Mouse (Mus musculus): ENCODE results near the gene Col5a1.

Gene Col5a1

GRCm38 (mm10) chr2:27886608-27887460 is 609 bp downstream of the Col5a1 start:
- DNase-seq: peak; percentile 31

- DNase-seq: no peak
Measured at GRCm38 (mm10) chr2:27887461-27888264, 1.4 kb downstream of the Col5a1 start.

GRCm38 (mm10) chr2:27888603-27889545 is 2.6 kb downstream of the Col5a1 start:
- no peak for DNase-seq

- DNase-seq: no peak
Measured at GRCm38 (mm10) chr2:27891922-27892541, 5.8 kb downstream of the Col5a1 start.

GRCm38 (mm10) chr2:27893015-27893414 is 6.8 kb downstream of the Col5a1 start:
- no peak for DNase-seq

- DNase-seq: no peak
Measured at GRCm38 (mm10) chr2:27894986-27895385, 8.8 kb downstream of the Col5a1 start.

GRCm38 (mm10) chr2:27895648-27896047 is 9.4 kb downstream of the Col5a1 start:
- DNase-seq: no peak

- DNase-seq: no peak
Measured at GRCm38 (mm10) chr2:27897161-27897560, 10.9 kb downstream of the Col5a1 start.

- DNase-seq: no peak
Measured at GRCm38 (mm10) chr2:27899894-27900293, 13.7 kb downstream of the Col5a1 start.

GRCm38 (mm10) chr2:27901076-27901475 is 14.9 kb downstream of the Col5a1 start:
- DNase-seq: no peak

- DNase-seq: no peak
Measured at GRCm38 (mm10) chr2:27901525-27902245, 15.5 kb downstream of the Col5a1 start.

- no peak for DNase-seq
Measured at GRCm38 (mm10) chr2:27902318-27902717, 16.1 kb downstream of the Col5a1 start.

- no peak for DNase-seq
Measured at GRCm38 (mm10) chr2:27905411-27905810, 19.2 kb downstream of the Col5a1 start.

- no peak for DNase-seq
Measured at GRCm38 (mm10) chr2:27910501-27910900, 24.3 kb downstream of the Col5a1 start.

GRCm38 (mm10) chr2:27912546-27913275 is 26.5 kb downstream of the Col5a1 start:
- DNase-seq: no peak

- DNase-seq: no peak
Measured at GRCm38 (mm10) chr2:27915726-27916125, 29.5 kb downstream of the Col5a1 start.

GRCm38 (mm10) chr2:27916316-27916715 is 30.1 kb downstream of the Col5a1 start:
- no peak for DNase-seq

- no peak for DNase-seq
Measured at GRCm38 (mm10) chr2:27917177-27917576, 31.0 kb downstream of the Col5a1 start.

GRCm38 (mm10) chr2:27918106-27918505 is 31.9 kb downstream of the Col5a1 start:
- no peak for DNase-seq

- DNase-seq: no peak
Measured at GRCm38 (mm10) chr2:27919309-27919850, 33.2 kb downstream of the Col5a1 start.

GRCm38 (mm10) chr2:27922053-27922452 is 35.8 kb downstream of the Col5a1 start:
- DNase-seq: no peak
